Mouse (Mus musculus) liver, postnatal 0 days (tissue): ENCODE results near the gene Pgm1. TPM values are rescaled to one million over a fixed set of nuclear protein-coding genes. Genes with fewer than 3 reads are reported as not detected.

Source experiments
- ATAC-seq: fragments of 200-750 bp; cut with Nextera tagmentation; 2 replicates; pipeline ENCODE4 v1.8.0; 2017; ENCODE audit warnings: mild to moderate bottlenecking, moderate library complexity
- DNase-seq: peaks from one replicate; pipeline ENCODE4 v3.0.0-alpha.2; 2016
- H3K27ac ChIP-seq: fragments of 300-500 bp; sonication (generic); 2 replicates; pipeline ENCODE4 v1.5.1; 2014; ENCODE audit warnings: antibody characterized with exemption, moderate library complexity, mild to moderate bottlenecking, low read depth
- H3K27me3 ChIP-seq: fragments of 300-500 bp; sonication (generic); 2 replicates; pipeline ENCODE4 v1.6.1; 2014; ENCODE audit warnings: low read length, control low read depth, mixed read lengths; ENCODE audit not compliant: insufficient read depth
- H3K36me3 ChIP-seq: fragments of 300-500 bp; sonication (generic); replicated peaks from 2 replicates; pipeline ENCODE4 v1.6.1; 2014; ENCODE audit warnings: mild to moderate bottlenecking, control low read depth, low read length, moderate library complexity, mixed read lengths; ENCODE audit not compliant: insufficient read depth
- H3K4me1 ChIP-seq: fragments of 300-500 bp; sonication (generic); 2 replicates; pipeline ENCODE4 v1.6.1; 2014; ENCODE audit warnings: antibody characterized with exemption, mild to moderate bottlenecking, control low read depth; ENCODE audit not compliant: insufficient read depth
- H3K4me2 ChIP-seq: fragments of 300-500 bp; sonication (generic); 2 replicates; pipeline ENCODE4 v1.6.1; 2014; ENCODE audit warnings: low read depth, mild to moderate bottlenecking, low read length, moderate library complexity, mixed read lengths
- H3K4me3 ChIP-seq: fragments of 300-500 bp; sonication (generic); 2 replicates; pipeline ENCODE4 v1.5.1; 2014; ENCODE audit warnings: low read depth, low read length
- H3K9ac ChIP-seq: fragments of 300-500 bp; sonication (generic); replicated peaks from 2 replicates; pipeline ENCODE4 v1.6.1; 2014; ENCODE audit warnings: mild to moderate bottlenecking, moderate library complexity
- H3K9me3 ChIP-seq: fragments of 300-500 bp; sonication (generic); 2 replicates; pipeline ENCODE4 v1.6.1; 2016; ENCODE audit warnings: mild to moderate bottlenecking, control low read depth, low read length, mixed read lengths
- CTCF ChIP-seq: sonication (generic); IDR thresholded peaks from 2 replicates; pipeline ENCODE4 v1.5.1; 2016; ENCODE audit warnings: antibody characterized with exemption, low read depth
- EP300 ChIP-seq: IDR thresholded peaks from 2 replicates; pipeline ENCODE4 v1.6.1; 2016; ENCODE audit warnings: antibody characterized with exemption, low read depth, mild to moderate bottlenecking
- WGBS: fragments of 180-500 bp; shearing (Covaris S2); extraction: QIAGEN DNeasy Blood & Tissue Kit; methylation state at CpG from one replicate; pipeline ENCODE4 v1.1.7; 2014; ENCODE audit not compliant: insufficient replicate concordance; 5-methylcytosine and 5-hydroxymethylcytosine counted together
- polyA plus RNA-seq: library from polyadenylated mRNA; unstranded; fragments of >200 nt; fragmentation: Nextera tagmentation; extraction: Ambion mirVana; gene quantifications from 2 replicates; pipeline ENCODE4 v1.2.1, GENCODE M21; 2015

Pgm1 gene
- polyA plus RNA-seq, 1 experiment from 2014 or later: 144 TPM

- H3K9ac ChIP-seq: no peak overlapping the region
- TF ChIP-seq EP300 (no peak), CTCF (no peak)
- no peak overlapping the region for H3K27ac ChIP-seq
- H3K36me3 ChIP-seq: no peaks in the 10 kb centered on the region
- ATAC-seq (no peak), DNase-seq (no peak)
- H3K27me3 ChIP-seq: no peaks in the 10 kb centered on the region
- WGBS: 81% methylated on average over 3 of the region's 3 CpGs
- H3K4me1 ChIP-seq: no peaks in the 10 kb centered on the region
- no peak overlapping the region for H3K4me2 ChIP-seq
- no peak overlapping the region for H3K4me3 ChIP-seq
- no peaks in the 10 kb centered on the region for H3K9me3 ChIP-seq
These were observed 81.7 kb downstream of the Pgm1 start for GRCm38 (mm10) chr4:100010916-100011315.

DNA sequence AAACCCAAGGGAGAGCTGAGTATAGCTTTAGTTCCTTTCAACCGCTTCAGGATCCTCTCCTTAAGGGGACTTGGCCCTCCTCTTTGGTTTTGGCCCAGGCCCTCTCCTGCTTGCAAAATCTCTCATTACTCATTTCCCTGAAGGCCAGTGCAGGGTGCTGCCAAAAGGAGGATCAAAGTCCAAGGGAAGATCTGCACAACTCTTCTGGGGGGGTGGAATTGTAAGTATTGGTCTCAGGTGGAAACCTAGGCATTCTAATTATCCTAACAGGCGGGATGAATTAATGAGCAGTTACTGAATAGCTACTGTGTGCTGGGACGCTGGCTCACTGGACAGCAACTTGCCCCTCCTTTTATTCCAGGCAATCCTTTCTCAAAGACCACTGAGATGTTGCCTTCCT, 82.3 kb downstream of the Pgm1 start:
- no peak for DNase-seq

GRCm38 (mm10) chr4:100012361-100013035, 83.3 kb downstream of the Pgm1 start:
- Histone ChIP-seq H3K36me3 (no peaks in the 10 kb centered on the region), H3K9me3 (no peaks in the 10 kb centered on the region), H3K9ac (no peak overlapping the region), H3K4me2 (no peak overlapping the region), H3K4me3 (no peak overlapping the region), H3K27ac (no peak overlapping the region), H3K4me1 (no peaks in the 10 kb centered on the region), H3K27me3 (no peaks in the 10 kb centered on the region)
- WGBS: 80% methylated on average over 8 of the region's 8 CpGs
- ATAC-seq: no peak
- DNase-seq: no peak
- no peak for TF ChIP-seq CTCF
- no peak for TF ChIP-seq EP300

More for the DNA sequence above, 82.3 kb downstream of the Pgm1 start:
- Histone ChIP-seq H3K4me2 (no peak overlapping the region), H3K4me3 (no peak overlapping the region), H3K9me3 (no peaks in the 10 kb centered on the region), H3K4me1 (no peaks in the 10 kb centered on the region), H3K27ac (no peak overlapping the region), H3K27me3 (no peaks in the 10 kb centered on the region), H3K36me3 (no peaks in the 10 kb centered on the region), H3K9ac (no peak overlapping the region)
- no peak for ATAC-seq
- WGBS: 66% methylated on average over 3 of the region's 3 CpGs
- no peak for TF ChIP-seq EP300
- no peak for TF ChIP-seq CTCF

- 61% methylated on average over 3 of the region's 3 CpGs for WGBS
- no peak for ATAC-seq
These were observed 98.6 kb downstream of the Pgm1 start for GRCm38 (mm10) chr4:100027773-100028172.

GRCm38 (mm10) chr4:100028641-100029040, 99.4 kb downstream of the Pgm1 start:
- TF ChIP-seq EP300 (no peak), CTCF (peak; percentile 84)
- WGBS: 6% methylated on average over 3 of the region's 3 CpGs
- Histone ChIP-seq H3K4me1 (no peaks in the 10 kb centered on the region), H3K36me3 (no peaks in the 10 kb centered on the region), H3K9me3 (no peaks in the 10 kb centered on the region), H3K4me3 (no peak overlapping the region), H3K4me2 (no peak overlapping the region), H3K27me3 (no peaks in the 10 kb centered on the region), H3K9ac (no peak overlapping the region), H3K27ac (no peak overlapping the region)
- DNase-seq (peak; percentile 61), ATAC-seq (no peak)

More at GRCm38 (mm10) chr4:100027773-100028172, 98.6 kb downstream of the Pgm1 start:
- Histone ChIP-seq H3K4me1 (no peaks in the 10 kb centered on the region), H3K4me3 (no peak overlapping the region), H3K9me3 (no peaks in the 10 kb centered on the region), H3K27ac (no peak overlapping the region), H3K36me3 (no peaks in the 10 kb centered on the region), H3K9ac (no peak overlapping the region), H3K27me3 (no peaks in the 10 kb centered on the region), H3K4me2 (no peak overlapping the region)
- DNase-seq: no peak
- TF ChIP-seq EP300: no peak
- TF ChIP-seq CTCF: no peak

DNA sequence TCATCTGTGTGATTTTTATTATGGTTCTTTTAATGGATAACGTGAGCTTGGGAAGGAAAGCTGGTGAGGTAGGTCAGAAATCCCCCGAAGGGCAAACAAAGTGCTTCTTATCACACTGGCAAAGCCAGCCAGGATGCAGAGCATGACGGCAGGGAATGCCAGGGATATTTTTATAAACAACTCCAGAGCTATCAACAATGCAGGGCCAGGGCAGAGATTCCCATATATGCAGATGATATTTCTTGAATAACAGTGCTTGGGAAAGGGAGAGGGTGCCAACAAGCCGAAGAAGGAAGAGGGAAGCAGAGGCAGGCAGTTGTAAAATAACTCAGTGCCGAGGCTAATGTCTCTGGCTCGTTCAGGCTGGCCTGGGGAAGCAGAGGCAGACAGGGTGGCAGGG, 102.1 kb downstream of the Pgm1 start:
- DNase-seq: no peak
- no peaks in the 10 kb centered on the region for H3K4me1 ChIP-seq
- H3K4me2 ChIP-seq: no peak overlapping the region
- no peaks in the 10 kb centered on the region for H3K36me3 ChIP-seq
- TF ChIP-seq EP300: no peak
- TF ChIP-seq CTCF: no peak
- no peak overlapping the region for H3K27ac ChIP-seq
- no peak overlapping the region for H3K9ac ChIP-seq
- no peaks in the 10 kb centered on the region for H3K9me3 ChIP-seq
- WGBS: 55% methylated on average over 6 of the region's 6 CpGs
- H3K27me3 ChIP-seq: no peaks in the 10 kb centered on the region
- no peak overlapping the region for H3K4me3 ChIP-seq
- ATAC-seq: no peak

- 85% methylated on average over 7 of the region's 7 CpGs for WGBS
- H3K4me1 ChIP-seq: no peaks in the 10 kb centered on the region
- no peak for ATAC-seq
These were observed 103.4 kb downstream of the Pgm1 start for GRCm38 (mm10) chr4:100032608-100033007.

More at GRCm38 (mm10) chr4:100032608-100033007, 103.4 kb downstream of the Pgm1 start:
- Histone ChIP-seq H3K9me3 (no peaks in the 10 kb centered on the region), H3K36me3 (no peaks in the 10 kb centered on the region), H3K27me3 (no peaks in the 10 kb centered on the region), H3K27ac (no peak overlapping the region), H3K9ac (no peak overlapping the region), H3K4me3 (no peak overlapping the region), H3K4me2 (no peak overlapping the region)
- DNase-seq: no peak
- TF ChIP-seq CTCF (no peak), EP300 (no peak)
